Mouse (Mus musculus): Measurements from ENCODE around the gene Zcchc18. TPM values are rescaled to one million over a fixed set of nuclear protein-coding genes. Genes with fewer than 3 reads are reported as not detected.

Zcchc18 gene
- total and polyA plus RNA-seq, 3 experiments = 0.34 to 6.8 (median 0.83) TPM

DNA sequence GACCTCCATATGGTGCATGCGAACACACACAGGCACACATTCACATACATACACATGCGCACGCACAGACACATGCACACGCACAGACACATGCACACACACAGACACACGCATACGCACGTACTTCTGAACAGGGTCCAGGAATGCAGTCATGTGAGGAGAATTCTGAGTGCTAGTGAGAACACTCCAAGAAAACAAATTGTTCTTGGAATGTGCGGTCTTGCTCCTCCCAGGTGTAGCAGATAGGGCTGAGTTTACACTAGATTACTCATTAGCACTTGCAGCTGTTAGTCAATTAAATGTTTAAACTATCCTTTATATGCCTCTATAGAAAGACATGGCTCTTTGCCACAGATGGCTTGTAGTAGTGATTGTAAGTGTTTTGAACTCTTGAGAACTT, 38.0 kb downstream of the Zcchc18 start:
- Histone ChIP-seq H3K27ac (ENCODE audit: insufficient read depth, low read depth) (no peak overlapping the region), H3K4me2 (ENCODE audit: insufficient read depth, low read depth, poor library complexity, severe bottlenecking) (no peak overlapping the region), H3K79me2 (replicated peaks; ENCODE audit: control insufficient read depth, extremely low read depth, insufficient read depth, poor library complexity, severe bottlenecking) (0 out of 2 replicates have a peak, but pooled peaks cover under 1% of the 10 kb centered on the region), H3K9me3 (replicated peaks; ENCODE audit: low read length) (no peaks in the 10 kb centered on the region), H3K36me3 (replicated peaks in 1 of 2; ENCODE audit: control insufficient read depth in 1 of 2, insufficient read depth in 1 of 2, low read length in 1 of 2) (peaks cover 6 to 36% of the 10 kb centered on the region in 2 experiments), H3K27me3 (replicated peaks) (no peaks in the 10 kb centered on the region), H3K4me3 (replicated peaks in 1 of 3; ENCODE audit: low read depth in 2 of 3, low read length in 2 of 3, poor library complexity in 1 of 3) (no peak overlapping the region), H3K9ac (ENCODE audit: insufficient read depth, low read depth) (no peak overlapping the region), H3K4me1 (ENCODE audit: control insufficient read depth in 1 of 2, insufficient read depth in 2 of 2) (no peaks in the 10 kb centered on the region)
- no peak for DNase-seq (ENCODE audit: extremely low read depth)
- in situ Hi-C loops (cut with MboI; ENCODE audit: low pct_ligation_motif_present, low pct_unique_long_range_greater_than_20kb, low sequenced_read_pairs) (no loop called here), dilution Hi-C loops (cut with MboI; ENCODE audit: extremely low pct_ligation_motif_present, extremely low pct_unique_long_range_greater_than_20kb, low sequenced_read_pairs) (no loop called here)
- TF ChIP-seq CHD2 (IDR thresholded peaks at IDR 0.05; ENCODE audit: low read length) (no peak), SMC3 (IDR thresholded peaks at IDR 0.05; ENCODE audit: low read depth, low read length) (no peak), HCFC1 (IDR thresholded peaks at IDR 0.05; ENCODE audit: low read depth, low read length) (no peak), MAX (IDR thresholded peaks at IDR 0.05; ENCODE audit: low read length) (no peak), CTCF (conservative IDR thresholded peaks at IDR 0.05 in 1 of 2, IDR thresholded peaks at IDR 0.05 in 1 of 2; ENCODE audit: low read depth in 2 of 2, low read length in 2 of 2) (no peak), PAX5 (IDR thresholded peaks at IDR 0.05; ENCODE audit: low read length) (no peak), RCOR1 (conservative IDR thresholded peaks at IDR 0.05; ENCODE audit: low read depth, low read length) (no peak), JUND (conservative IDR thresholded peaks at IDR 0.05; ENCODE audit: low read depth, low read length) (no peak), MAFK (IDR thresholded peaks at IDR 0.05; ENCODE audit: insufficient replicate concordance, low read length) (no peak), CHD1 (IDR thresholded peaks at IDR 0.05; ENCODE audit: low read depth, low read length) (no peak), ELF1 (IDR thresholded peaks at IDR 0.05; ENCODE audit: low read depth, low read length) (no peak), SIN3A (IDR thresholded peaks at IDR 0.05; ENCODE audit: low read length) (no peak), MEF2A (IDR thresholded peaks at IDR 0.05; ENCODE audit: borderline replicate concordance, low read depth, low read length) (no peak), ZKSCAN1 (IDR thresholded peaks at IDR 0.05; ENCODE audit: borderline replicate concordance, low read depth, low read length) (no peak), JUN (IDR thresholded peaks at IDR 0.05; ENCODE audit: insufficient read depth, low read depth, low read length) (no peak), GABPA (IDR thresholded peaks at IDR 0.05; ENCODE audit: insufficient replicate concordance, low read depth, low read length) (no peak), MYC (IDR thresholded peaks at IDR 0.05; ENCODE audit: low read depth, low read length) (no peak), IRF4 (IDR thresholded peaks at IDR 0.05; ENCODE audit: low read depth, low read length) (no peak), TBP (conservative IDR thresholded peaks at IDR 0.05; ENCODE audit: low read depth, low read length) (no peak), USF1 (IDR thresholded peaks at IDR 0.05; ENCODE audit: low read depth, low read length) (no peak)

DNA sequence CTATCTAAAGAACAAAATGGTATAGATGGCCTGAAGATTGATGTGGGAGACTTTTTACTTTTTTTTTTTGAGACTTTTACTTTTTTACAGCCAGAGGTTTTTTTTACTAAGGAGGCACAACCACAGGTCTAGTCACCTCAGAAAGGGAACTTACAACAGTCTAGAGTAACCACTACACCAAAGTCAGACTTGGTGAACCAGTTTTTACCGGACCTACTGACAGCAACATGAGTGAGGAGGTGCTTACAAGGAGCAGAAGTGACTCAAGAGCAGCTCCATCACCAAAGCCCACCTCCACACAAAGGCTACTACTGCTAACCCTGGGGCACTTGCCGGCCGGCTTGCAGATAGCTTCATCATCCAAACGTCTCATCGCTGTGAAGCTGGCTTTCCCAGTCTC, 38.8 kb downstream of the Zcchc18 start:
- peaks cover 7% of the 10 kb centered on the region; the same call in 1 of the 2 replicates for H3K79me2 ChIP-seq (replicated peaks; ENCODE audit: control insufficient read depth, extremely low read depth, insufficient read depth, poor library complexity, severe bottlenecking)
- in situ Hi-C loops (cut with MboI; ENCODE audit: low pct_ligation_motif_present, low pct_unique_long_range_greater_than_20kb, low sequenced_read_pairs) (no loop called here), dilution Hi-C loops (cut with MboI; ENCODE audit: extremely low pct_ligation_motif_present, extremely low pct_unique_long_range_greater_than_20kb, low sequenced_read_pairs) (no loop called here)
- H3K4me3 ChIP-seq (replicated peaks in 1 of 3; ENCODE audit: low read depth in 2 of 3, low read length in 2 of 3, poor library complexity in 1 of 3) = no peak overlapping the region
- H3K27ac ChIP-seq (ENCODE audit: insufficient read depth, low read depth) = no peak overlapping the region
- H3K9me3 ChIP-seq (replicated peaks; ENCODE audit: low read length) = no peaks in the 10 kb centered on the region
- DNase-seq (ENCODE audit: extremely low read depth) = no peak
- H3K4me1 ChIP-seq (ENCODE audit: control insufficient read depth in 1 of 2, insufficient read depth in 2 of 2) = peaks cover 0 to 5% of the 10 kb centered on the region in 2 experiments; a peak in 1 of 4 replicates
- no peaks in the 10 kb centered on the region for H3K27me3 ChIP-seq (replicated peaks)
- no peak overlapping the region for H3K4me2 ChIP-seq (ENCODE audit: insufficient read depth, low read depth, poor library complexity, severe bottlenecking)
- no peak overlapping the region for H3K9ac ChIP-seq (ENCODE audit: insufficient read depth, low read depth)
- TF ChIP-seq CTCF (conservative IDR thresholded peaks at IDR 0.05 in 1 of 2, IDR thresholded peaks at IDR 0.05 in 1 of 2; ENCODE audit: low read depth in 2 of 2, low read length in 2 of 2) (no peak), ZC3H11A (IDR thresholded peaks at IDR 0.05; ENCODE audit: low read depth, low read length) (no peak), PAX5 (IDR thresholded peaks at IDR 0.05; ENCODE audit: low read length) (no peak), ZMIZ1 (IDR thresholded peaks at IDR 0.05; ENCODE audit: low read depth, low read length) (no peak), MXI1 (IDR thresholded peaks at IDR 0.05; ENCODE audit: low read depth, low read length) (no peak), TCF12 (IDR thresholded peaks at IDR 0.05; ENCODE audit: low read depth, low read length) (no peak), USF2 (conservative IDR thresholded peaks at IDR 0.05; ENCODE audit: low read depth, low read length) (no peak)
- peaks cover 6 to 36% of the 10 kb centered on the region in 2 experiments for H3K36me3 ChIP-seq (replicated peaks in 1 of 2; ENCODE audit: control insufficient read depth in 1 of 2, insufficient read depth in 1 of 2, low read length in 1 of 2)
